Mouse (Mus musculus) naive thymus-derived CD4-positive, alpha-beta T cell, adult 5 months (primary cell): Measurements from ENCODE around the gene Cela2a. TPM values are rescaled to one million over a fixed set of nuclear protein-coding genes. Genes with fewer than 3 reads are reported as not detected.

ENCODE experiments used
- polyA plus RNA-seq: library from polyadenylated mRNA; unstranded; fragments of 100-300 nt; shearing (Covaris generic); gene quantifications from one replicate; pipeline ENCODE4 v1.2.1, GENCODE M21; 2017

Cela2a gene
- not detected for polyA plus RNA-seq

DNA sequence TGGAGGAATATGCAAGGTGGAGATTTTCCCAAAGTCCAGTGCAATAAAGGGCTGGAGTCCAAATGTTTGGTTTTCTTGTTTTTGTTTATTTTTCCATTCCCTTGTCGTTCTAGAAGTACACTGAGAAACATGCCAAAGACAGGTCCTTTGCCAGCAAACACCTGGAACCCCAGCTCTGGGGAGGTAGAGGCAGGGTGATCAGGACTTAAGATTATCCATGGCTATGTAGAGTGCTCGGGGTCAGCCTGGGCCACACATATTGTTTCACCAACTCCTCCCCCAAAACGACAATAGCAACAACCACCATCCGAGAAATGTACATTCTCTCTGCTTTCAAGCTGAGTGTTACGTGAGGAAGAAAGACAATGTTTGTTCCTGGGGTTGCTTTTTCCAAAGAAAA, at the start of gene Cela2a:
TSS of gene Cela2a (minus strand) at position 101 of the 400 bp plus-strand sequence.

GRCm38 (mm10) chr4:141874601-141875460, 48.9 kb upstream of the Cela2a start, which contains the start of gene Efhd2:
Gene Efhd2, minus strand, starts transcription at chr4:141874920.

DNA sequence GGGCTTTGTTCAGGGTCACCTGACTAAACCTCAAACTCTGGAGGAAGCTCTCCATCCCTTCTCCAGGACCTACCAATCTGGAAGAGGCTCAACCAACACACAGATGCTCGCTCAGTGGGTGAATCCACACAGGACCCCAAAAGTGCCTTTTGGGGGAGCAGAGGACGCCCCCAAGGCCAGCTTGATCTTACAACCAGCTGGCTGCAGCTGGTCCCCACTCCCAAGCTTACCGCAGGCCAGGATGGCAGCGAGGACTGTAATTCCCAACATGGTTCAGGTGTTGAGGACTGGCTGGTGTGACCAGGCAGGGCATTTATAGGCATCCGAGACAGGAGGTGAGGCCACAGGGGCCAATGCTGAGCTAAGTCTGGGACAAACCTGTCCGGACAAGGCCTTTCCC, 20.0 kb upstream of the Cela2a start, which contains the start of gene Ctrc:
TSS of gene Ctrc (minus strand) at position 361 of the 400 bp plus-strand sequence.

DNA sequence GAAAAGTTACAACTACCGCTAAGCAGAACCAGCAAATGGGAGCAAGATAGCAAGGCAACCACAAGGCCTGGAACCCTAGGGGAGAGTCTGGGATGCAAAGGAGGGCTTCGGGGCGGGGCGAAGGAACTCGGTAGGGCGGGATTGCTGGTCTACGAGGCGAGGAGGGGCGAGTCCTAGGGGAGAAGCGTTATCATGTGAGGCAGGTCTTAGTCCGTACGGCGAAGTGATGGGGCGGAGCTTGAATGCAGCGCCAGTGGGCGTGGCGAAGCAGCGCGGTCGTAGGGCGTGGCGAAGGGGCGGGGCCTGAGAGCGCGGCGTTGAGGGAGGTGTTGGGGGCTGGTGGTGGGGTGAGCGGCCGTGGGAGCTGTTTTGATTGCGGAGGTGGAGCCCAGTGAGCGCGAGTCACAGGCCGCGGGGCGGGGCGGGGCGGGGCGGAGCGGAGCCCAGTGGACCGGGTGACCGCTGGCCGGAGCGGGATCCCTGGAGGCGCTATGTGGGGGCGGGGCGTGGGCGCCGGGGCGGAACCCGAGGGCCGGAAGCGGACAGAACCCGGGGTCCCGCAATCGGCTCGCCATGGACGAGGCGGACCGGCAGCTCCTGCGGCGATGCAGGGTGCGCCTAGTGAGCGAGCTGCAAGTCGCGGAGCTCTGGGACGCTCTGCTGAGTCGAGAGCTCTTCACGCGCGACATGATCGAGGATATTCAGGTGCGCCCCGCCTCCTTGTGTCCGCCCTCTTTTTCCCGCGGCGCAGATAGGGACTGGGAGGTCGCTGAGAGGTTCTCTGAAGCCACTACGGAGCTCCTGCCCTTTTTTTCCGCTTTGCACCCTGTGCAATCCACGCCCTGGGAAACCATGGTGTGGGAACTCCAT, 32.4 kb downstream of the Cela2a start, which contains the start of gene Casp9:
TSS of gene Casp9 (plus strand) at position 331 of the 870 bp plus-strand sequence.

GRCm38 (mm10) chr4:141790524-141790990, 35.4 kb downstream of the Cela2a start, which contains the start of gene Dnajc16:
Gene Dnajc16, minus strand, starts transcription at chr4:141790931.

Other genes starting within 250 kb of the Cela2a start
- gene Fblim1, start 220.1 kb downstream of the Cela2a start, polyA plus RNA-seq, result not detected
- gene Tmem82, start 207.5 kb downstream of the Cela2a start, polyA plus RNA-seq, result not detected
- not detected for gene Slc25a34, start 202.3 kb downstream of the Cela2a start, polyA plus RNA-seq
- 11.3 TPM for gene Plekhm2, start 161.3 kb downstream of the Cela2a start, polyA plus RNA-seq
- 3.4 TPM for gene Rsc1a1, start 140.6 kb downstream of the Cela2a start, polyA plus RNA-seq
- gene Ddi2, start 102.7 kb downstream of the Cela2a start, polyA plus RNA-seq, result 55.0 TPM
- gene Agmat, start 79.5 kb downstream of the Cela2a start, polyA plus RNA-seq, result not detected
- gene Dnajc16, start 35.2 kb downstream of the Cela2a start, polyA plus RNA-seq, result 2.7 TPM
- gene Casp9, start 32.5 kb downstream of the Cela2a start, polyA plus RNA-seq, result 8.6 TPM
- gene Ctrc, start 20.2 kb upstream of the Cela2a start, polyA plus RNA-seq, result not detected
- gene Efhd2, start 48.8 kb upstream of the Cela2a start, polyA plus RNA-seq, result 59.9 TPM
- not detected for gene Fhad1, start 188.9 kb upstream of the Cela2a start, polyA plus RNA-seq